Mouse (Mus musculus) cerebellum, adult 8-10 months (tissue): ENCODE data around the gene Arfrp1.
A peak's percentile ranks its signal among the peaks of the same experiment; 100 is the strongest.

Source experiments
- DNase-seq: peaks from one replicate; pipeline ENCODE4 v3.0.0; 2022

Arfrp1 gene

DNA sequence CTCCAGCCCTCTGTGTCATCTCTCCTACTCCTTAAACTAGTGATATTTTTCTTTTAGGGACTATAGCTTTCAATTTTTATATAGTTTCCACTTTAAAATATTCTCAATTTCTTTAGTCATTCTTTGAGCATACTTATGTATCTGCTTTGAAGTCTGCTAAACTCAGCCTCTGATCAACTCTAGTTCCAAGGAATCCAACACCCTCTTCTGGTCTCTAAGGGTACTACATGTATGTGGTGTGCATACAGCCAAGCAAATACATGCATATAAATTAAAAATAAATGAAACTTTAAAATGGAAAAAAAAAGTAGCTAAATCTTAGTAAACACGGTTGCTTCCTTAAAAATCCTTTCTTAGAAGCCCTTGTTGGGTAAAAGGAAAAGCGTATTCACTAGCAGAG is 10.6 kb upstream of the Arfrp1 start:
- no peak for DNase-seq

DNA sequence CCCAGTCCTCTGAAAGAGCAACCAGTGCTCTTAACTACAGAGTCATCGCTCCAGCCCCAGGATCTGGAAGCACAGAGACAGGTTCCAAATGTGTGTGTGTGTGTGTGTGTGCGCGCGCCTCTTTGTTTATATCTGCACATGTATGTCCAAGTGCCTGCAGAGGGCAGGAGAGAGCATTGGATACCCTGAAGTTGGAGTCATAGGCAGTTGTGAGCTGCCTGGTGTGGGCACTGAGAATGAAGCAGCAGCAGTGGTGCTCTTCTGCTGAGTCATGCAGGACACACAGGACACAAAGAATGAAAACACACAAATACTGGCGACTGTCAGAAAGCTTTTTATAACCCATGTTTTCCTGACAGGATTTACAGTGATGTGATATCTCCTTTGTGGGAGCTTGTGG is 4.8 kb upstream of the Arfrp1 start:
- DNase-seq: no peak

DNA sequence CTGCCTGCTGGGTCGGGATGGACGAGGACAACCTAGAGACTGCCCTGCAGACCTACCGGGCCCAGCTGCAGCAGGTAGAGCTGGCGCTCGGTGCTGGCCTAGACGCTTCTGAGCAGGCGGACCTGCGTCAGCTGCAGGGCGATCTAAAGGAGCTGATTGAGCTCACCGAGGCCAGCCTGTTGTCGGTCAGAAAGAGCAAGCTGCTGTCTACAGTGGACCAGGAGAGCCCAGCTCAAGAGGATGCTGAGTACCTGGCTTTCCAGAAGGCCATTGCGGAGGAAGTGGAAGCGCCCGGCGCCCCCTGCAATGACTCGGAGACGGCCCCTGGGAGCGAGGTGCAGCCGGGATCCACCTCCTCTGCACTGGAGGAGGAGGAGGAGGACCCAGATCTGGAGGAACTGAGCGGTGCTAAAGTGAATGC is 461 bp upstream of the Arfrp1 start:
- DNase-seq: no peak

DNA sequence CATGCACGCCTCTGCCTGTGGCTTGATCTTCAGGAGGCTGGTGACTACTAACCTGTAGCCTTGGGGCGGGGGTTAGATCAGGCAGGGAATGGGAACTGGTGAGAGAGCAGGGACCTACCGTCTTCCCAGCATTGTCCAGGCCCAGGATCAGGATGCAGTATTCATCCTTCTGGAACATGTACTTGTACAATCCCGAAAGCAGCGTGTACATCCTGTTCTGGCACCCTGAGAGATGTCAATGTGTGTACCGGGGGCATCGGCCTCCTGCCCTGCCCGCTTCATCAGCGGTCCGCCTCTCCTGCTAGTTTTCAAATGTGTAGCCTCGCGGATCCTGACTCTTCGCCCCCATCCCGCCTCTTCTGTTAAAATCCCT is 731 bp downstream of the Arfrp1 start:
- DNase-seq: no peak

- DNase-seq: no peak
Measured at GRCm38 (mm10) chr2:181363946-181364345, 1.3 kb downstream of the Arfrp1 start.

GRCm38 (mm10) chr2:181356780-181357179 is 8.4 kb downstream of the Arfrp1 start:
- DNase-seq: no peak

- no peak for DNase-seq
Measured at GRCm38 (mm10) chr2:181342766-181343165, 22.4 kb downstream of the Arfrp1 start.

DNA sequence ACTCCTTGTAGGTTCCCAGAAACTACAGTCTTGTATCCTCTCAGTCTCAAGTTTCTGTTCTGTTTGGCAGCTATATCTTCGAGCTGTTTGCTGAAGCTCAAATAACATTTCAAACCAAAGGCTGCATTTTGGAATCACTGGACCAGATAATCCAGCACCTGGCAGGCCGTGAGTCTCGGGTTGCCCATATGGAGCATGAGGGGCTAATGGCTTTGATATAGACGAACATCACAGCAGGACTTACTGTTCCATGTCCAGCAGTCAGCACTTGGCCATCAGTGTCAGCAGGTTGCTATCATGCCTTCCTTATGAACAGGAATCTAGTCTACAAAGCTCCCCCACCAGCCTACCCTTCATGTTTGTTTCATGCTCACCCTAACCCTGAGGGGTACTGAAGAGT is 24.8 kb downstream of the Arfrp1 start:
- DNase-seq: peak; percentile 46

DNA sequence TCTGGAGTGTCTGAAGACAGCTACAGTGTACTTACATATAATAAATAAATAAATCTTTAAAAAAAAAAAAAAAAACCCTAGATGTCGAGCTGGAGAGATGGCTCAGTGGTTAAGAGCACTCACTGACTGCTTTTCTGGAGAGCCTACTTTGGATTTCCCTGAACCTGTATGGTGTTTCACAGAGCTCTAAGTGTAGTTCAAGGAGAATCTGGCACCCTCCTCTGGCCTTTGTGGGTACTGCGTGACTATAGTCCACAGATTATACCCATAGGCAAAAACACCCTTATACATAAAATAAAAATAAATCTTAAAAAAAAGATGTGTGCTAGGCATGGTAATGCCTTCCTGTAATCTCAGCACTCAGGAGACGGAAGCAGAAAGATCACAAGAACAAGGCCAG is 31.2 kb downstream of the Arfrp1 start:
- peak; percentile 69 for DNase-seq

GRCm38 (mm10) chr2:181332542-181332941 is 32.7 kb downstream of the Arfrp1 start:
- DNase-seq: no peak

DNA sequence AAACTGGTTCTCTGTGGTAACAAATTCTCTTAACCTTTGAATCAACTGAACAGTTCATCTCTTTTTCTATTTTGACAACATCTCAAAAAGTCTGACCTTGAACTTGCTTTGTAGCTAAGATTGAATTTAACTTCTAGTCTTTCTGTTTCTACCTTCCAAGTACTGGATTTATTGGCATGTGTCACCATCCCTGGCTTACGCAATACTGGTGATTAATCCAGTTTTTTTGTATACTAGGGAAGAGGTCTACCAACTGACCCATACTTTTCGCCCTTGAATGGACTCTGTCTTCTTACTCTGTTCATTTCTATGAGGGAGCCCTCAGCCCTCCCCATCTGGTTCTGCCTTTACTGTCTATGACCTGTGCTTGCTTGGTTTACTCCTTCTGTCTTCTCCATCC is 39.1 kb downstream of the Arfrp1 start:
- no peak for DNase-seq

DNA sequence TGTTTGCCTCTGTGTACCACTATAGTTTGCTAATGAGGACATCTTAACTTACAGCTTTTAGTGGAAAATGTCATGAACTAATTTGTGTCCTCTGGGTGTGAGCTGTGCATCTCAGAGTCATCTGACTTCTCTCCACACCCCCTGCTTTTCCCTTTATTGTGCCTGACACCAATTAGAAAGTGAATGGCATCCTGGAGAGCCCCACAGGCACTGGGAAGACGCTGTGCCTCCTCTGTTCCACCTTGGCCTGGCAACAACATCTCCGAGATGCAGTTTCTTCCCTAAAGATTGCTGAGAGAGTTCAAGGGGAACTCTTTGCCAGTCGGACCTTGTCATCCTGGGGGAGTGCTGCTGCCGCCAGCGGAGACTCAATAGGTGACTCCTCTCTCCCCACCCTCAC is 43.1 kb downstream of the Arfrp1 start:
- no peak for DNase-seq

DNA sequence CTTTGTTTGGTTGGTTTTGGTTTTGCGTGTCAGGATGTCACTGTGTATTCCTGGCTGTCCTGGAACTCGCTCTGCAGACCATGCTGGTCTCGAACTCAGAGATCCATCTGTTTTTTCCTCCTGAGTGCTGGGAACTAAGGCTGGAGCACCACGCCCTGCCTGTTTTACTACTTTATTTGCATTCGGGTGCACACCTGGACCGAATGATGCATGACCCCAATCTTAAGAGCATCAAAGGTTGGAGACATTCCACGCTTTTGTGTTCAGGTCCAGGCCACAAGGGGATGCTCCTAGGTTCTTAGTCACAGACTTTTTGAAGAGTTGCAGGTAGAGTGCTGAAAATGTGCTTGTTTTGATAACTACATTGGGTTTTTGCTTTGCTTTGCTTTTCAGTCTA is 45.1 kb downstream of the Arfrp1 start:
- DNase-seq: no peak

- DNase-seq: peak; percentile 82
Measured at GRCm38 (mm10) chr2:181319248-181320102, 45.7 kb downstream of the Arfrp1 start, which contains the start of gene Rtel1. Gene Rtel1 (plus strand): TSS chr2:181319739.

- peak; percentile 80 for DNase-seq
Measured at GRCm38 (mm10) chr2:181314080-181314810, 51.0 kb downstream of the Arfrp1 start, which contains the start of gene Stmn3. Gene Stmn3 (minus strand): TSS chr2:181314500.

DNA sequence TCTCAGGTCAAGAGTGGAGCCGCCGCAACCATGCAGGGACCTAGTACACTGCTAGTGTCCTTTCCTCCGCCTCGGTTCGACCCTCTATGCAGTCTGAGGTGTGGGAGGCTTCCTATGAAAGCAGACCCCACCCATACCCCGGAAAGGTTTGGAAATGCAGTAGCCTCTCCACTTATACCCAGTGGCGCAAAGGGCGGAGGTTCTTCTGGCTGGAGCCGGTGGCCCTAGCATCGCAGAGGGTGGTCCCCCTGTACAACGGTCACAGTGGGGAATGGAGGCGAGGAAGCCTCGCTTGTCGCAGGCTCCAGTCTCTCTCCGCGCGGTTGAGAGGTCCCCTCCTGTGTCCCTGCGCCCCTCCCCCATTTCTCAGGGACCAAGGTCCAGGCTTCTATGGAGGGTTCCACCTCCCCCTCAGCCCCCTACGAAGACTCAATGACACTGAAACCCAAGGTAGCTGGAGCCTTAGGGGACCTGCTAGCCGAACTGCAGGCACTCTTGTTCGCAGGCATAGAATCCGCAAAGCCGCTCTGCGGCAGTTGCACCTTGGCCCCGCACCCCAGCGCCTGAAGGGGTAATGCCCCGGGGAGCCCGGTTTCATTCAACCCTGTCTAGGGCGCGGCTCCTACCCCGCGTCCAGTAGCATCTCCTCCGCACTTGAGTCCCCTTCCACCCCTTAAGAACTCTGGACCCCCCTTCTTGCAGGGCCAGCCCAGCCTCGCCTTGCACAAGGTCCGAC is 51.7 kb downstream of the Arfrp1 start:
- no peak for DNase-seq

- DNase-seq: no peak
Measured at GRCm38 (mm10) chr2:181313006-181313343, 52.2 kb downstream of the Arfrp1 start.

GRCm38 (mm10) chr2:181312435-181312834 is 52.8 kb downstream of the Arfrp1 start:
- DNase-seq: no peak
